Mouse (Mus musculus): ENCODE data around the gene 4930564D02Rik. TPM values are rescaled to one million over a fixed set of nuclear protein-coding genes. Genes with fewer than 3 reads are reported as not detected.

Gene 4930564D02Rik
- total RNA-seq (2022) = not detected

DNA sequence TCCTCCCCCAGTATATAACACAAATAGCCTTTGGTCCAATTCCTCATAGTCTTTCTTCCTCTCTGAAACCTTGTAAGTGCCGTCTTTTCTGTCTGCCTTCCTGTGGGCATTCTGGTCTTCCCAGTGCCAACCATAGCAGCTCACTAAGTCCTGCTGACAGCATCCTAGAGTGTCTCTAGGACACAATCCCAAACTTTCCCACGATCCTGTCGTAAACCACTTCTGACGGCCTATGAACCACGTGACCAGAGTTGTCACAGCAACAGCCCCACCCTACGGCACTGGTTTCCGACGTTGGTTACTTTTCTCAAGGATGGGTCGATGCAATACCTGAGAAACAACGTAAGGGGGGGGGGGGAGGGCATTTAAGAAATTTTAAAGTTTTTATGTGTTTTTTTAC is at the start of gene 4930564D02Rik:
Gene 4930564D02Rik, plus strand, starts transcription at position 301 of the 400 bp plus-strand sequence.
- no peak for DNase-seq (ENCODE audit: low spot score in 2 of 2)

DNA sequence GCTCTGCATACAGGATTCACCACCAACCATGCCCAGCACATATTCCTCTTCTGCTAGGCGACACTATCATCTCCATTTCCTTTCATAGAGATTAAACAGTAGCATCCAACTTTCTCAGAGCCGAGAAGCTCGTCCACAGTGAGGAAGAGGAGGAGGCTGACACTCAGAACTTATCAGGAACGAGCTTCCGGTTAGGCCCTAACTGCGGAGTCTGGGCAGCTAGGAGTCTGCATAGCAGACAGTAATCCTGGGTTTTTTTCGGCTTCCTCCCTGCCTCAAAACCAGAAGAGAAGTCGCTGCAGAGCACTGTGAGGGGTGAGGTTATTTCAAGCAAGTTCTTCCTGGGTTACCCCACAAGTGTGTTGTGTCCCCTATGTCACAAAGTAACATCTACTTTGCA is 49.3 kb upstream of the 4930564D02Rik start:
- DNase-seq (ENCODE audit: low spot score in 2 of 2) = no peak

DNA sequence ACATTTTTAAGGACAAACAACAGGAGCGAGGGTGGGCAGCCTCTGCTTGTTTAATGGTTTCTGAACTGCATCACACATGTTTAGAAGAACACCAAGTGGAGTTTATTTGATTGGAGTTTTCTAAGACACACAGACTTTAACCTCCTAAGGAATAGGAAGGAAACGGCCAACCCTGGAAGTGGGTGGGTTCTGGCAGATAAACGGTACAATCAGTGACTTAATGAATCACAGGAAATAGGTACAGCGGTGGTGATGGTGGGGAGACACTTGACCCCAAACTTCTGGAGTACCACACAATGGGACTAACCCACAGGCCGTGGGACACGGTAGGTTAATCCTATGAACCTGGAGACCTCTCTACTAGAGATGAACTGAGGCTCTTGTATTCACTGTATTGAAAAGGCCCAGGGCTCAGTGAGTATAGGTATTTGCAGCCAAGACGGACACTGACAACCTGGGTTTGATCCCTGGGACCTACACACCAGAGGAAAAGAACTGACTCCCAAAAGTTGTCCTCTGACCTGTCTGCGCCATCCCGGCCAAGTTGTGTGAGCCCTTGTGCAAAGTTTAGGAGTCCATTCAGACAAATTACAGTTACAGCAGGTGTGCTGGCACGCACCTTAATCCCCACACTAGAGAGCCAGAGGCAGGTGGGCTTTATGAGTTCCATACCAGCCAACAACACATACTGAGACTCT is 48.4 kb upstream of the 4930564D02Rik start:
- no peak for DNase-seq (ENCODE audit: low spot score in 2 of 2)

DNA sequence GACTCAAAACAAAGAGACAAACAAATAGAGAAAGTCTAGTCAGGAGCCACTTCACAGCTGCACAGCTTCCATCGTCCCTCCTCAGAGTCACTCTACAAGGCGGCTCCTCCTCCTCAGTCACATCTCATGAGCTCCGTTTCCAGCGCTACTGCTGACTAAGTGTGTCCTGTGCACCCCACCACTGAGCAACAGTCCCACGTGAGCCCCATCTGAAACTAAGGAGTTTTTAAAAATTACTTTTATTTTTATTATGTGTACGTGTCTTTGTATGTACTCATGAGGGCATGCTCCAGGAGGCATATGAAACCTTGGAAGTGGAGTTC is 47.9 kb upstream of the 4930564D02Rik start:
- no peak for DNase-seq (ENCODE audit: low spot score in 2 of 2)

DNA sequence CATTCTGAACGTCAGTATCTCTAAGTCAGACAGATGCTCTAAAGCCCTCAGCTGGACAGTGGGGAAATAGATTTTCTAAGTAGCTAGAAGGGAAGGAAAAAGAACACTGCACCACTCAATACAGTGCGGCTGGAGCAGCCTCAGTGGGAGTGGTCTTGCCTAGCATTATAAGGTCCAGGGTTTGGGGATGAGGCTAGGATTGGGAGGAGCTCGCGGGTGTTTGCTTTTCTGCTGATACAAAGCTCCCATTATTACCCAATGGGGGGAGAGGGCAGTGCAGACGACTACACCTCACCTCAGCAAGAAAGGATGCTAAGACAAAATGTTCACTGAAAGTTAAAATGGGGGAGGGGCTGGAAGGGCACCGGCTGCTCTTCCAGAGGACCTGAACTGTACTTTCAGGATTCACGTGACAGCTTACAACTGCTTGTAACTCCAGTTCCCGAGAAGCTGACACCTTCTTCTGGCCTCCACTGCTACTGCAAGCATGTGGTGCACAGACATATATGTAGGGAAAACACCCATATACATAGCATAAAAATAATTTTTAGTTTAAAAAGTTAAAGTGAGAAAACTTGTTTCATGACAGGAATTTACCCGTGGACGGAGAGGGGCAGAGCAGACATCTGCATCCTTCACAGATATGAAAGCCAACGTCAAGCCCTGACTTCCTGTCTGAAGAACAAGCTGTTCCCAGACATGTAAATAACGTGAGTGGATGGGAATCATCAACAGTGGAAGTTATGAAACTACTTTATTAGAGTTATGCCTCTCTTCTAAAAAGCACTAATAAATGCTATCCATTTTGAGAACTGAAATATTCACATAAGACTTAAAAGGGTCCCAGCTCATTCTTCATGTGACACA is 46.6 kb upstream of the 4930564D02Rik start:
- DNase-seq (ENCODE audit: low spot score in 2 of 2) = no peak

DNA sequence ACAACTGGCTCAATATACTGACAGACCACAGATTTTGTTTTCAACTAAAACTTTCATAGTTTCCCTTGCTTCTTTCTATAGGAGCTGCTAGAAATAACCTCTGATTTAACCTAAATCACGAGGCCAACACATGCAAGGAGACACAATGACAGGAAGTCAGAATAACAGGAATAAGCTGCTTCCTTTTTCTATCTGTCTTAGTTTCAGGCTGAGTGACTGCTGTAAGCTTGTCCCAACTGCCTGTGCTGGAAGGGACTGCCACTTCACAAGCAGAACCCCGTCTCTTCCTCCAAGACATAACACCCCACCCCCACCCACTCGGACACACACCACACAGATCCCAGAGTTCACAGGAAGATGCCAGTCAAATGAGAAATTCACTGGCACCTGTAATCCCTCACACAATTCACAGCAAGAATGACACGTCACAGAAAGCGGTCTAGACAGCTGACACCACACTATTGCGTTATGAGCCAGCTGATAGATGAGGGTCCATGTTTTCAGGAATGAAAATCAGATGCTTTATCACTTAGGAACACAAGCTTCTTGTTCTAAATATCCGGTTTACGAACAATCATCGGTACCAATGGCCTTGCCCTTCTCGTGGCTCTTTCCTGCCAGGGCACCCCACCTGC is 43.2 kb upstream of the 4930564D02Rik start:
- no peak for DNase-seq (ENCODE audit: low spot score in 2 of 2)

DNA sequence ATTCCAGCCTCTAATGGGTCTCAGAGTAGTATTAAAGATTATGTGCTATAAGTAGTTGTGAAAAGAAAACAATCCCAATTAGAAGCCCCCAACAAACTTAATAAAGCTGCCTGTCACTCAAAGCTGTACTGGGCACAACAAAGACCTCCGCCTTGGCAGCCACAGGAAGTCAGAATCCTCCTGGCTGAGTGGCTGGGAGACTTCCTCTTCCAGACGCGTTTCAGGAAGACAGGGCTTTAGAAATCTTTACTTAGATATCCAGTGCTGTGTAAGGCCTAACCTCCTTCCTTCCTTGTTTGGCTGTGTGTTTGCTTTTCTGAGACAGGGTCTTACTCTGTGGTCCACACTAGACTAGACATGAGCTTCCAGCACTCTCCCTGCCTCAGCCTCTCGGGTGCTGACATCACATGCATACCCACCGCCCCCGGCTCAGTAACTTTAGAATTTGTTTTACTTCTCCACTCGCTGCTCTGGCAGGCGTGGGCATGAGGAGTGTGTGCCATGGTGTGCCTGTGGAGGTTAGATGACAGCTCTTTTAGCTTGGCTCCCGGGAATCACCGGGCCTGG is 30.3 kb upstream of the 4930564D02Rik start:
- DNase-seq (ENCODE audit: low spot score in 2 of 2) = no peak

DNA sequence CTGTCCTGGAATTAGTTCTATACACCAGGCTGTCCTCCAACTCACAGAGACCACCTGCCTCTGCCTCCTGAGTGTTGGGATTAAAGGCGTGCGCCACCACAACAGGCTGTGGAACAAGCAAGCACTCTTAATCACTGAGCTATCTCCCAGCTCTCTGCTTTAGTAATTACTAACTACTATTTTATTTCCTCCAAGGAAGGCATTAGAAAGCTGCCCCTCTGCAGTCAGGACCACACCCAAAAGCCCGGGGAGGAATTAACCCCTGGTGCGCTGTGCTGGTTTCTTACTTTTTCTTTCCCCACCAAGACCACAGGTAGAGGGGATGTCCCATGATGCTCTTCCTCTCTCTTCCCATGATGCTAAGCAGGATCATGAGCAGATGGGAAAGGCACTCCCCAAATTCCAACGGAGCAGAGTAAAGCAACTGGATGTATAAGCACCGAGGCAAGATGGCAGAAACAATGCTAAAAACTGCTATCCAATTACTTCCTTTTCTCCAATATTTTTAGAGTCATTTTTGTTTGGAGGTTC is 29.3 kb upstream of the 4930564D02Rik start:
- DNase-seq (ENCODE audit: low spot score in 2 of 2) = no peak

DNA sequence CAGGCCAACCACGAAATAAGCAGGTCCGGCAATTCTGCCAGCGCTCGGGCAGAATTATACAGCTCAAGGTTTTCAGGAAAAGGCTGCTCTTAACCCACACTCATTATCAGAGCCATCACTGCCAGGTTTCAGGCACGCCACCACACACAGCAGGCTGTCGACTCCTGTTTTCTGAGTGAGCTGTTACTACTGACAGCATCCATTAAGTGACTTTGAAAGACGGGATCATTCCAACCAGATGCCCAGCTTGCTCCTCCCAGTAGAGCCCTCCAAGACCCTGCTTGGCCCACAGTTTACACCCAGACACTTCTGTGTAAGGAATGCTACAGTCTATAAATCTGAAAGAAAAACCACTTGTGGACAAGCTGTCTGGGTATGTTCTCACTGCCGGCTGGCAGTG is 26.6 kb upstream of the 4930564D02Rik start:
- no peak for DNase-seq (ENCODE audit: low spot score in 2 of 2)

DNA sequence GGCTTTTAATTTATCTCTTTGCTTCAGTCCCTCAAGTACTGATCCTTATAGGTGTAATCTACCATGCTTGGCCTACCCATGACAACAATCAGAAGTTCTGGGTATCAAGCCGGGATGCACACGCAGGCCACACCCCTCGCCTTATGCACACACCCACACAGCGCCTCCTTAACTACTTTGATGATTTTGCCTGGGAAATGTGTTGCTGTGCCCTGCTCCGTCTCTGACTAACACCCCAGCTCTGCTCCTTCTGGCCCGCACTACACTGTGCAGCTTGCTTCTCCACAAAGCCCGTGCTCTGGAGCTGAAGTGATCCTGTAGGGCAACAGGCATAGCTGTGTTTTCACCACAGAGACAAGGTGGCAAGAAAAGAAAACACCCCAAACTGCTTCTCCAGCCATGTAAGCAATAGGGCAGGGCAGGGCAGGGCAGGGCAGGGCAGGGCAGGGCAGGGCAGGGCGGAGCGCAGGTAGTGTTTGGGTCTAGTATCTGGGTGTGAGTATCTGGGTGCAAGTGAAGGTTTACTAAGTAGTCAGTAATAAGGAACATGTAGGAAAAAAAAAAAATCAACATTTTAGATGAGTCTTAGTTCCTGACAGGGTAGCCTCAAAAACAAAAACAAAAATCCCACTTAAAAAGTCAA is 25.5 kb upstream of the 4930564D02Rik start:
- DNase-seq (ENCODE audit: low spot score in 2 of 2) = no peak

DNA sequence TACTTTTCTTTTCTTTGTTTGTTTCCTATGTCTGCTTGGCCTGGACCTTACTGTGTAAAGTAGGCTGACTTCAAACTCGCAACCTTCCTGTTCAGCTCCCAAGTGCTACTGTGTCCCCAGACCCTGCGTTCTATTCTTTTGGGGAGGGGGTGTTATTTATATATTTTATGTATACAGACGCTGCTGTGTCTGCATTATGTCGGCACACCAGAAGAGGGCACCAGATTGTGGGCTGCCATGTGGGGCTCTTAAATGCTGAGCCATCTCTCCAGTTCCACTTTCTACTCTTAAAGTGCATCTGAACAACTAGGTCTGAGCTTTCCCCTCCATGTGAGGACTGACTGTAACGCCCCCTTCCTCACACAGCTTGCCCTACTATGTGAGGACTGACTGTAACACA is 22.9 kb upstream of the 4930564D02Rik start:
- DNase-seq (ENCODE audit: low spot score in 2 of 2) = no peak

DNA sequence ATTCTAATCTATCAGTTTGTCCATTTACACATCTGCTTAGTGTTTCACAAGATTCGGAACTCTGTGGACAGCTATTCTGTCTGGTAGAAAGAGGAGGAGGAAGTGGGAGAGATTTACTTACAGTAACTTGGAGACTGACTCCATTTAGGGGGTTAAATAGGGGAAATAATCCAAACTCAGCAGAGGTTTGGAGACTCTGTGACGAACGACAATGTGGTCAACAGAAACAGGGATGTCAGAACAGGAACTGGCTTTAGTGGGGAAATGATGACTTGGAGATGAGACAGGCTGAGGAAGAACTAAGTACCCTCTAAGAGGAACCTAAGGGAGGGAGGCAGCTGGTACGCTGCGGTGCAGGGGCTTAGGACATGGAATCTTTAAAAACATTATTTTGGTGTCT is 19.8 kb upstream of the 4930564D02Rik start:
- DNase-seq (ENCODE audit: low spot score in 2 of 2) = no peak

DNA sequence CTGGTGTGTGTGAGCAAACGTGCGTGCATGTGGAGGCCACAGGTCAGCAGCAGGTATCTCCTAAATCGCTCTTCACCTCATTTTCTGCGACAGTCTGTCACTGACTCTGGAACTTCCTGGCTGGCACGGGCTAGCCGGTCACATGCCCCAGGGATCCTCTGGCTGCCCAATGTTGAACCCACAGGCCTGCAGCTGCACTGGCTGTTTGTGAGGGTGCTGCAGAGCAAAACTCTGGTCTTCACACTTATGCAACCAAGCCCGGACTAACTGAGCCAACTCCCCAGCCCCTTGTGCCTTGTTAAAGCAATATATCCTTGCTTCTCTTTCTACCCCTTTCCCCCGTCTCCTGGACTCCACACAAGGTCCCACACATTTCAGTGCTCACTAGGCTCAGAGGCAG is 19.0 kb upstream of the 4930564D02Rik start:
- peak in 1 of 2 experiments; percentile 45 for DNase-seq (ENCODE audit: low spot score in 2 of 2)

DNA sequence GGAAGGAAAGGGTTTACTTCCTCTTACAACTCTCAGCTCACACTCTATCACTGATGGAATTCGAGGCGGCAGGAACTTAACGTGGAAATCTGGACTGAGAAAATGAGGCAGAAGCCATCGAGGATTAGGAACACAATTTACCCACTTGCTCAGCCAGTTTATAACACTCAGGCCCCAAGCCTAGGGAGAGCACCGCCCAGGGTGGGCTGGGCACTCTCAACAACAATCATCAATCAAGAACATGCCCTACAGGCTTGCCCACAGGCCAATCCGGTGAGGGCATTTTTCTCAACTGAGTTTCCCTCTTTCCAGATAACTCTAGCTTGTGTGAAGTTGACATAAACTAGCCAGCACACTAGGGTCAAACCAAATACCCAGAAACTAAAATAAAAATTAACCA is 16.8 kb upstream of the 4930564D02Rik start:
- DNase-seq (ENCODE audit: low spot score in 2 of 2) = no peak

DNA sequence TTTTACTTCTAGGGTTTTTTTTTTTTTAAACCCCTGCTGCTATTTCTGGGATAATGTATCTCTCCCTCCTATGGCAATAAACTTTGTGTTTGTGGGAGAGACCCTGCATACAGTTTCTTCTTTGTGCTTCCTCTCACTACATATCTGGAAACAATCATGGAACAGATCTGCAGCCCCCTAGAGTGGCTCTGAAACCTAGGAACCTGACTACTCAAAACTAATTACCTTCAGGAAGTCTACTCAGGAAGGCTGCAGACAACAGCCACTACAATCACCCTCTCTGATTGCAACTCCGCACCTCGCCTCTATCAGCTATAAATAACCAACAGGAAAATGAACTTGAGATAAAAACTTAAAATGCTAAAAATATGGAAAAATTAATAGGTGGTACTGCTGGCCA is 15.5 kb upstream of the 4930564D02Rik start:
- DNase-seq (ENCODE audit: low spot score in 2 of 2) = no peak

DNA sequence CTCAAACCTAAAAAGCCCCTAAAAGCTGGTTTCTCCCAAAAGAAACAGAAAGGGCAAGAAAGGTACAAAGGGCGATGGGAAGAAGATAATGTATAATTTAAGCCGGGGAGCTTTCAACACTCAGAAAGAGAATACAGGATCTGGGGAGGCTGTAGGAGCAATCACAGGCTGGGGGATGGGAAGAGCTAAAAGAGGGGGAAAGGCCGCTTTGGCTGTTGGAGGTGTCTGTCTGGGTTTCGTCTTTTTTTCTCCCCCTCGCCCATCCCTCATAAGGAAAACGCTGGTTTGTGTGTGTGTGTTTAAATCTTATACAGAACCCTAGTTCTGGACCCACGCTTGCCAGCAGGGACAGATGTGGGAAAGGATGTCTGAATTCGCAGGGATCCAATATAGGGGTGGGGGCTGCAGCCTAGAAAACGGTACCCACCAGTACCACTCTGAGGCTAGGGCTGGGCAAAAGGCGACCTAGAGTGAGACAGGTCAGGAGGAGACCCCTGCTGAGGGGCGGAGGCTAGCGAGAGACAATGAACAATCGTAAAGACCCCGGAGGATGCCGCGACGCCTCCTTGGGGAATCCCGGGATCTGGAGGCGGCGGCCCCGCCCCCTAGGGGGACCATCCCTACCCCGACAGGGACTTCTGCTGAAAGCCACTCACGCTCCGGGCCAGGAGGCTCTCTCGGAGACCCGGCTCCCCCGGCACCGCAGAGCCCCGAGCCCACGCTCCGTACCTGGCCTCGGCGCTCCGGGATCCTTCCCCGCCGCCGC is 14.3 kb upstream of the 4930564D02Rik start:
- DNase-seq (ENCODE audit: low spot score in 2 of 2) = no peak

DNA sequence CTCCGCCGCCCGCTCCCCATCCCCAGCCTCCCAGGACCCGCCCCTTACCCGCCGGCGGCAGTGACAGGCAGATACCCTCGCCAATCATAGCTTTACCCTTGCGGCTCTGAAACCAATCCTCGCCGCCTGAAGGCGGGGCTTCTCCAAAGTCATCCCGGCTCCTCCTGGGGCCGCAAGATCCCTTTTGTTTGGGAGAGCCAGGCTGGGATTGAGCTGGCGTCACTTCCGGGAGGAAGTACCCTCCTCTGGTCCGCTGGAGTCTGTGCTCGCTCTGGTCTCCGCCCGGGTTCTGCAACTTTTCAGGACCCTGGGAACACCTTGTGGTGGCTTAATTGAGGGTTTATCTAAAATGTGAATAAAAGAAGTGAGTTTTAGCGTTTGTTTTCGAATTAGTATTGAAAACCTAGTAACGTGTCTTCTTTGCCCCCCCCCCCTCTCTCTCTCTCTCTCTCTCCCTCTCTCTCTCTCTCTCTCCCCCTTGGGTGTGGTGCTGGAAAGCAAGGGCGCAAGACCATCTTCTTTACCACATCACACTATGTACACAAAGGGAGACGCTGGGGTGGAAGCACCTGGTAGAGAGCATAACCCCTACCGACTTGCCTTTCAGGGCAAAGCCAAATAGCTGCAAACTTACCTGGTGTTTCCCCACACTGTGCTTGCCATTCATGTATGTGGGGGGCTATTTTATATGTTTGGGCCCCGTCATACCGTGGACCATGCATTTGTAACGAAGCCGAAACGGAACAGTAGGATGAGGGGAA is 13.5 kb upstream of the 4930564D02Rik start, which contains the start of gene Cttnbp2nl:
Gene Cttnbp2nl, minus strand, starts transcription at position 210 of the 761 bp plus-strand sequence.
- peak; percentile 98 to 99 for DNase-seq (ENCODE audit: low spot score in 2 of 2)

DNA sequence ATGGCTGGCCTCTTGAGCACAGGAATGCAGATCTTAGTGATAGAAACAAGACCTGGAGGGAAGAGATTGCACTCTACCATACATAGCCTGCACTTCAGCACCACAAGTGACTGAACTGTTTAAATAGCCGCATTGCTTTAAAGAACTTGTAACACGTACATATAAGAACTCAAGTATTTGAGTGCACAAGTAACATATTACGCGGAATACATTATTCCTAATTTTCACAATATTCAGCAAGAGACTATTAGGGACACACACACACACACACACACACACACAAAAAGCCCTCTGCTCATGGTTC is 13.0 kb upstream of the 4930564D02Rik start:
- no peak for DNase-seq (ENCODE audit: low spot score in 2 of 2)

DNA sequence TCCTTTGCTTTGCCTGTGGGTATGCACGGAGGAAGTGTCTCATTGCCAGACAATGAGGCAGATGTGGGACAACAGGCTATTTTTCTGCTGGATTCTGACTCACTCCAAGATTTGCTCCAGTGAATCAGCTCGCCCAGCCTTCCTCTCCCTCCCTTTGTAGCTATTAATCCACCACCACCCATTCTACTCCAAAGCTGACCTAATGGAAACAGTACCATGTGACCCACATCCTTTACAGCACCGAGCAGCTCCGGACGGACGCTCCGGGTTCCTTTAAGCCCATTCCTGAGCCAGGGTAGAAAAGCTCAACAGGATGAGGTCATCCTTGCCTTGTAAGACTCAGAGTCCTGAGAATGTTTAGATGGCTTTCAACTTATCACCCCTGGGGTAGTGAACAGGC is 11.7 kb upstream of the 4930564D02Rik start:
- peak in 1 of 2 experiments; percentile 39 for DNase-seq (ENCODE audit: low spot score in 2 of 2)

DNA sequence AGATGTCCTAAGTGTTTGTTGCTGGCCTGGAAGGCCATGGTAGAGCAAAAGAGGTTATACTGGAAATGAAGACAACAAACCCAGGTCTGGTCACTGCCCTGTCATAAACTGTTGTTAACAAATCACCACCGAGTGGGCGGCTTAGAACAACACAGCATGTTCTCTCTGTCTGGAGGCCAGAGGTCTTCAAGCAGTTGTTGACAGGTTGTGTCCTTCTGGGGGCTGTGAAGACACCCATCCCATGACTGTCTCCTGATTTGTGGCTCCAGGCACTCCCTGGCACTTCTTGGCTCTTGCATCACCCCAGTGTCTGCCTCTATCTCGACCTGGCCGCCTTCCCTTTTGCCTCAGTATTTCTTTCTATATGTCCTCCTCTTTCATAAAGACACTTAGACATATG is 11.0 kb upstream of the 4930564D02Rik start:
- DNase-seq (ENCODE audit: low spot score in 2 of 2) = no peak
